In genomic region chrX:74352645-74353466, GRCm38 (mm10) we compare ENCODE assay signal across 8 mouse cellular contexts. TPM values are rescaled to one million over a fixed set of nuclear protein-coding genes. Genes with fewer than 3 reads are reported as not detected.
DNase-seq lines count a peak whose midpoint lies in the region; ATAC-seq and TF ChIP-seq lines count a peak whose summit lies in the region.

No protein-coding gene starts in this region.

- no peak for TF ChIP-seq POLR2A in myocyte (IDR thresholded peaks at IDR 0.05; ENCODE audit: insufficient read length, low read depth)

- peak overlapping the region; percentile 53 for H3K9ac ChIP-seq in kidney, postnatal 0 days (ENCODE audit: low read depth, low read length)
- H3K9ac ChIP-seq in hindbrain, embryonic 15.5 days, result peak overlapping the region; percentile 48

- no peaks in the 10 kb centered on the region for H3K9me3 ChIP-seq in kidney, postnatal 0 days (replicated peaks; ENCODE audit: low read length)
- no peaks in the 10 kb centered on the region for H3K9me3 ChIP-seq in hindbrain, embryonic 15.5 days

- 32% methylated on average over 13 of the region's 13 CpGs for WGBS in kidney, postnatal 0 days
- 25% methylated on average over 13 of the region's 13 CpGs for WGBS in hindbrain, embryonic 15.5 days

- no peaks in the 10 kb centered on the region for H3K36me3 ChIP-seq in kidney, postnatal 0 days (ENCODE audit: insufficient read depth, low read length)
- H3K36me3 ChIP-seq in hindbrain, embryonic 15.5 days, result no peaks in the 10 kb centered on the region
- H3K36me3 ChIP-seq in myocyte (ENCODE audit: control insufficient read depth, insufficient read depth), result no peaks in the 10 kb centered on the region

- H3ac ChIP-seq in myocyte (ENCODE audit: control insufficient read depth, insufficient read length), result no peak overlapping the region

- no peaks in the 10 kb centered on the region for H3K27me3 ChIP-seq in kidney, postnatal 0 days (ENCODE audit: insufficient read depth, low read length)
- no peaks in the 10 kb centered on the region for H3K27me3 ChIP-seq in hindbrain, embryonic 15.5 days
- no peaks in the 10 kb centered on the region for H3K27me3 ChIP-seq in myocyte (ENCODE audit: control insufficient read depth, insufficient read depth, insufficient read length)

- ATAC-seq in kidney, postnatal 0 days (replicated peaks; ENCODE audit: low FRiP score, low read depth), result no peak
- ATAC-seq in hindbrain, embryonic 15.5 days (ENCODE audit: low FRiP score, low read depth), result peak; percentile 78

- no peaks in the 10 kb centered on the region for H3K4me1 ChIP-seq in kidney, postnatal 0 days (replicated peaks; ENCODE audit: insufficient read depth, low read length)
- 0 out of 2 replicates have a peak, but pooled peaks cover 6% of the 10 kb centered on the region for H3K4me1 ChIP-seq in hindbrain, embryonic 15.5 days (replicated peaks)

- TF ChIP-seq CTCF in kidney, postnatal 0 days (IDR thresholded peaks at IDR 0.05; ENCODE audit: low read depth), result no peak

- H3K4me2 ChIP-seq in kidney, postnatal 0 days (ENCODE audit: low read length), result peak overlapping the region; percentile 58
- H3K4me2 ChIP-seq in hindbrain, embryonic 15.5 days, result peak overlapping the region; percentile 55
- H3K4me2 ChIP-seq in myocyte (ENCODE audit: low read depth), result peak overlapping the region; percentile 60

- peak overlapping the region; percentile 36; the same call in 1 of the 2 replicates for H3K27ac ChIP-seq in kidney, postnatal 0 days
- H3K27ac ChIP-seq in hindbrain, embryonic 15.5 days (replicated peaks), result peak overlapping the region; percentile 74

- DNase-seq in kidney, postnatal 0 days (ENCODE audit: low spot score), result no peak
- no peak for DNase-seq in kidney, postnatal 14 days
- peak; percentile 8 for DNase-seq in brain, adult 2 months (ENCODE audit: low read depth, low spot score)
- no peak for DNase-seq in layer of hippocampus, postnatal 25 days (ENCODE audit: extremely low spot score in 1 of 2, low spot score in 1 of 2)
- DNase-seq in cerebellum, postnatal 25 days, result no peak
- no peak for DNase-seq in kidney, adult 18-20 months

- H3K4me3 ChIP-seq in kidney, postnatal 0 days (replicated peaks; ENCODE audit: low read depth, low read length), result peak overlapping the region; percentile 47
- peak overlapping the region; percentile 35 for H3K4me3 ChIP-seq in hindbrain, embryonic 15.5 days
- peak overlapping the region; percentile 43 for H3K4me3 ChIP-seq in myocyte

- peaks cover 5% of the 10 kb centered on the region for H3K79me2 ChIP-seq in myocyte (ENCODE audit: control insufficient read depth, insufficient read depth)

TF ChIP-seq in myocyte, 11 proteins besides CTCF, POLR2A, EP300 and RAD21:
- TF ChIP-seq CEBPB (IDR thresholded peaks at IDR 0.05; ENCODE audit: insufficient read depth, poor library complexity, severe bottlenecking) (no peak), TCF12 (IDR thresholded peaks at IDR 0.05; ENCODE audit: insufficient read depth, poor library complexity, severe bottlenecking) (no peak), USF1 (IDR thresholded peaks at IDR 0.05; ENCODE audit: low read depth) (no peak), TCF3 (IDR thresholded peaks at IDR 0.05; ENCODE audit: insufficient read length, low read depth) (no peak), MYOD1 (IDR thresholded peaks at IDR 0.05; ENCODE audit: control insufficient read depth in 1 of 3, insufficient read length in 2 of 3, low read depth in 2 of 3) (no peak), POLR2AphosphoS2 (IDR thresholded peaks at IDR 0.05; ENCODE audit: insufficient read length, low read depth) (no peak), MYOG (IDR thresholded peaks at IDR 0.05; ENCODE audit: control insufficient read depth in 1 of 3, insufficient read depth in 1 of 3, insufficient read length in 2 of 3, low read depth in 2 of 3) (no peak), REST (IDR thresholded peaks at IDR 0.05; ENCODE audit: insufficient read depth, insufficient read length) (no peak), MAX (IDR thresholded peaks at IDR 0.05; ENCODE audit: low read depth) (no peak), SRF (IDR thresholded peaks at IDR 0.05; ENCODE audit: control insufficient read depth, insufficient read length, low read depth) (no peak), E2F4 (IDR thresholded peaks at IDR 0.05; ENCODE audit: insufficient read depth) (no peak)

RNA-seq across cellular contexts. Expression of gene Lage3, which starts 0.6 kb away (rescaled TPM):
- polyA plus RNA-seq in kidney, postnatal 0 days (2015; fragmentation: Nextera tagmentation; extraction: Ambion mirVana), result 134 and 138 TPM in 2 replicates
- polyA plus RNA-seq in hindbrain, embryonic 15.5 days (2015; fragmentation: Nextera tagmentation; extraction: Ambion mirVana), result 73.4 and 75.9 TPM in 2 replicates
- 41.6 TPM for polyA plus RNA-seq in myocyte (2012; fragmentation: generic; extraction: Trizol)
- total RNA-seq in layer of hippocampus, postnatal 25 days (2021), result 10 to 100 TPM; 26.9 to 31.2 TPM

RNA-seq across cellular contexts. Expression of gene Ubl4a, which starts 20.2 kb away (rescaled TPM):
- polyA plus RNA-seq in kidney, postnatal 0 days (2015; fragmentation: Nextera tagmentation; extraction: Ambion mirVana), result 65.2 TPM in 2 replicates
- polyA plus RNA-seq in hindbrain, embryonic 15.5 days (2015; fragmentation: Nextera tagmentation; extraction: Ambion mirVana), result 67.7 and 71.0 TPM in 2 replicates
- polyA plus RNA-seq in myocyte (2012; fragmentation: generic; extraction: Trizol), result 51.5 TPM
- total RNA-seq in layer of hippocampus, postnatal 25 days (2021), result 10 to 100 TPM; 70.0 to 73.0 TPM

RNA-seq across cellular contexts. Expression of gene Slc10a3, which starts 20.3 kb away (rescaled TPM):
- 23.4 and 24.1 TPM in 2 replicates for polyA plus RNA-seq in kidney, postnatal 0 days (2015; fragmentation: Nextera tagmentation; extraction: Ambion mirVana)
- 7.7 and 8.4 TPM in 2 replicates for polyA plus RNA-seq in hindbrain, embryonic 15.5 days (2015; fragmentation: Nextera tagmentation; extraction: Ambion mirVana)
- polyA plus RNA-seq in myocyte (2012; fragmentation: generic; extraction: Trizol), result 11.2 TPM
- total RNA-seq in layer of hippocampus, postnatal 25 days (2021), result 1 to 10 TPM; 3.0 to 3.5 TPM

RNA-seq across cellular contexts. Expression of gene Plxna3, which starts 24.0 kb away (rescaled TPM):
- polyA plus RNA-seq in kidney, postnatal 0 days (2015; fragmentation: Nextera tagmentation; extraction: Ambion mirVana), result 4.0 and 5.2 TPM in 2 replicates
- polyA plus RNA-seq in hindbrain, embryonic 15.5 days (2015; fragmentation: Nextera tagmentation; extraction: Ambion mirVana), result 53.6 and 55.5 TPM in 2 replicates
- 12.8 TPM for polyA plus RNA-seq in myocyte (2012; fragmentation: generic; extraction: Trizol)
- 10 to 100 TPM; 23.9 to 40.3 TPM for total RNA-seq in layer of hippocampus, postnatal 25 days (2021)

RNA-seq across cellular contexts. Expression of gene Fam50a, which starts 40.0 kb away (rescaled TPM):
- polyA plus RNA-seq in kidney, postnatal 0 days (2015; fragmentation: Nextera tagmentation; extraction: Ambion mirVana), result 49.6 and 55.2 TPM in 2 replicates
- polyA plus RNA-seq in hindbrain, embryonic 15.5 days (2015; fragmentation: Nextera tagmentation; extraction: Ambion mirVana), result 57.7 and 61.0 TPM in 2 replicates
- 62.2 TPM for polyA plus RNA-seq in myocyte (2012; fragmentation: generic; extraction: Trizol)
- total RNA-seq in layer of hippocampus, postnatal 25 days (2021), result 10 to 100 TPM; 27.2 to 32.3 TPM
